Mouse (Mus musculus) common myeloid progenitor, adult 5-6 weeks (primary cell): Measurements from ENCODE around the gene Arid4a. TPM values are rescaled to one million over a fixed set of nuclear protein-coding genes. Genes with fewer than 3 reads are reported as not detected.

Source experiments
- ATAC-seq: replicated peaks from 2 replicates; pipeline ENCODE4 v1.8.0; 2016; ENCODE audit warnings: low read depth, mild to moderate bottlenecking, moderate TSS enrichment, inconsistent platforms; ENCODE audit not compliant: poor library complexity, severe bottlenecking
- total RNA-seq: library from RNA; stranded (forward); fragments of 200-1000, 187-1606 nt; gene quantifications from 2 replicates; pipeline ENCODE4 v1.2.3, GENCODE M21; 2017

Arid4a gene
- total RNA-seq, 1 experiment from 2014 or later, result 62.7 TPM

DNA sequence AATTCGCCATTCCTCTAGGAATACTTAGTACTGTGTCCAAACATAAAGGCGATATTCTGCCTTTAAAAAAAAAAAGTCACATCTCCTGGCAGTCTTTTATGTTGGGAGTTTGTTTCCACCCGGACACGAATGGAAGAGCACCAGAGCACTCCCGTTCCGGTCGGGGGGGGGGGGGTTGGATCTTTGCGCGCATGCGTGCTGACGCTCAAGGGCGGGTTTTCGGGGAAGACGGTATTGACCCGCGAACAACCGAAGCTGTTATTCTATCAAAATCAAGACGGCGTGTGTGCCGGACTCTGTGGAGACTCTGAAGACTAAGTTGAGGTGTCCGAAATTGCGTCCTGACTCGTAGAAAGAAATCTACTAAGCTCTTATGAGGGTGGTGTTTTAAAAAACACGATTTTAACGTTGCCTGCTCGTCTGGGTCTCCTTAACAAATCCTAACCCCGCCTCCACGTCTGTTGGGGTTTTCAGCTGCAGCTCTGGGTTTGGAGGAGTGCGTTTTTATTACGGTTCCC, 121.2 kb downstream of the Arid4a start:
- ATAC-seq, result peak; percentile 83

DNA sequence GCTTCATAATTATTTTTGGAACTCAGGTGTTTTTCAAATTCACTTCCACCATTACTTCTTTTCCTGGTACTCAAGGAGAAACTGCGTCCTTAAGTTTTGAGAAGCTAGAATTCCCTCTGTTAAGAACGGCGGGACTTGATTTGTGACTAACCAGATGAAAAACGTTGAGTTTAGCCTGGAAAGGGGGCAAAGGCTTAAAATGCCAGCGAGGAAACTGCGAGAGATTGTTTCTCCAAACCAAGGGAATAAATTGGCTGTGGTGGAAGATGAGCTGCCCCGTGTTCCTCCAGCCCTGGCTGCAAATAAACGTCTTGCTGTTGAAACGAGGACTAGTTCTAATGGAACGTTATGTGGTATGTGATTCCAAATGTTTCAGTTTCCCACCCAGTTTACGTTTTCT, 121.9 kb downstream of the Arid4a start:
- no peak for ATAC-seq

DNA sequence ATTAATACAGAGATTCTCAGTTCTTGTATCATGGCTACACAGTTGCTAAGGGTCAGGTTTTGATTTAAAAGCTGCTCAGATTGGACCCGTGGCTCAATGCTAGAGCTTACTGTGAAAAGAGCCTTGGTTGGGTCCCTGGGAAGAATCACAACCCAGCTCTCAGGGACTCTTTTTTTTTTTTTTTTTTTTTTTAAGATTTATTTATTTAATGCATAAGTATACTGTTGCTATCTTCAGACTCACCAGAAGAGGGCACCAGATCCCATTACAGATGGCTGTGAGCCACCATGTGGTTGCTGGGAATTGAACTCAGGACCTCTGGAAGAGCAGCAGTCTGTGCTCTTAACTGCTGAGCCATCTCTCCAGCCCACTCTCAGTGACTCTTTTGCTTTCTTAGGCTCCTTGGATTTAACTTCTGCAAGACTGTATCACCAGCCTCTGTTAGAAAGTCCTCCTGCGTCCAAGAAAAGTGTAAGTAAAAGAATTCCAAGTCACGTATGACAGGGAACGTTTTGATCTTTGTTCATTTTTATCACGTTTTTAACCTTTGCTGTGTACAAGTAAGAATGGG, 123.6 kb downstream of the Arid4a start:
- ATAC-seq, result no peak

DNA sequence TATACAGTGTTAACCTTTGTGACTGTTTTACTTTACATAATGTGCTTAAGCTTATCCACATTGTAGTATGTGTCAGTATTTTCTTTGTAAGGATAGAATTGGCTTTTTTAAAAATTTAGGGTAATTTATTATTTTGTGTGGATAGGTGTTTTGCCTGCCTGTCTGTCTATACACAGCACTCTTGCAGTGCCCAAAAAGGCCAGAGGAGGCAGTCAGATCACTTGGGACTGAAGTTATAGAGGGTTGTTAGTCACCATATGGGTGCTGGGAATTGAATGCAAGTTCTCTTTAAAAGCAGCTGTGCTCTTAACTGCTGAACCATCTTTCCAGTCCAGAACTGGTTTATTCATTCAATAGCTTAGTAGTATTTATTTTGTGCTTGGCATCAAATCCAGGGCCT, 125.4 kb downstream of the Arid4a start:
- ATAC-seq, result no peak

DNA sequence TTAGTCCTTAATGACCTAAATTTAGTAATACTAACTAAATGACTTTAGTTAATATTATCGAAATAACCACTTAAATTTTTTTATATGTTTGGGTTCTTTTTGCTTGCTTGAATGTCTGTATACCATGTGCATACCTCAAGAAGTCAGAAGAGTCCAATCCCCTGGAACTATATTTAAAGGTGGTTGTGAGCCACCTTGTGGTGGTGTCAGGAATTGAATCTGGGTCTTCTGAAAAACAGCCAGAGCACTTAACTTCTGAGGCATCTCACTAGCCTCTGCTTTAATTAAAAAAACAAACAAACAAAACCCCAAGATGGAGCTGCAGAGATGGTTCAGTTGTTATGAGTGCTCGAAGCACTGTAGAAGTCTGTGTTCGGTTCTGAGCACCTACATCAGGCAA, 131.9 kb downstream of the Arid4a start:
- peak; percentile 69; the same call in 1 of the 2 replicates for ATAC-seq

Other genes with a start within 250 kb of the Arid4a start
- 6.2 and 12.8 TPM in 2 replicates for gene Frmd6, start 190.5 kb upstream of the Arid4a start, total RNA-seq
- gene Actr10, start 78.1 kb upstream of the Arid4a start, total RNA-seq, result 50.3 and 60.0 TPM in 2 replicates
- 350 and 381 TPM in 2 replicates for gene Psma3, start 41.4 kb upstream of the Arid4a start, total RNA-seq
- not detected in 2 replicates for gene Tomm20l, start 95.4 kb downstream of the Arid4a start, total RNA-seq
- gene Timm9, start 120.7 kb downstream of the Arid4a start, total RNA-seq, result 69.1 and 79.3 TPM in 2 replicates
- 18.5 and 22.7 TPM in 2 replicates for gene 2700049A03Rik, start 120.9 kb downstream of the Arid4a start, total RNA-seq